Mouse (Mus musculus) MEL-GATA-1-ER (cell line): ENCODE data around the gene Nktr.

ENCODE experiments used
- DNase-seq: peaks from one replicate; pipeline ENCODE4 v3.0.0-alpha.2; 2012; ENCODE audit warnings: low read depth; ENCODE audit errors: extremely low read depth

The Nktr gene

GRCm38 (mm10) chr9:121707801-121708200 is 11.2 kb upstream of the Nktr start:
- DNase-seq, result no peak

- peak; percentile 52 for DNase-seq
These were observed 10.2 kb upstream of the Nktr start for GRCm38 (mm10) chr9:121708506-121709486.

- peak; percentile 98 for DNase-seq
These were observed 8.9 kb upstream of the Nktr start, which contains the start of gene Ss18l2 for GRCm38 (mm10) chr9:121709898-121710583. Gene Ss18l2, plus strand, starts transcription at chr9:121710329.

- DNase-seq, result peak; percentile 29
These were observed 8.4 kb upstream of the Nktr start for GRCm38 (mm10) chr9:121710584-121710975.

- no peak for DNase-seq
These were observed 1.9 kb upstream of the Nktr start for GRCm38 (mm10) chr9:121717048-121717447.

GRCm38 (mm10) chr9:121718070-121718705 is 781 bp upstream of the Nktr start:
- DNase-seq, result no peak

GRCm38 (mm10) chr9:121719347-121720331 is 670 bp downstream of the Nktr start:
- peak; percentile 55 for DNase-seq

GRCm38 (mm10) chr9:121740490-121740889 is 21.5 kb downstream of the Nktr start:
- DNase-seq, result no peak

GRCm38 (mm10) chr9:121741168-121741567 is 22.2 kb downstream of the Nktr start:
- no peak for DNase-seq

- no peak for DNase-seq
These were observed 25.1 kb downstream of the Nktr start for GRCm38 (mm10) chr9:121744051-121744450.

GRCm38 (mm10) chr9:121752774-121753173 is 33.8 kb downstream of the Nktr start:
- no peak for DNase-seq

- DNase-seq, result no peak
These were observed 35.7 kb downstream of the Nktr start for GRCm38 (mm10) chr9:121754624-121755023.

- no peak for DNase-seq
These were observed 37.8 kb downstream of the Nktr start for GRCm38 (mm10) chr9:121756785-121757184.

GRCm38 (mm10) chr9:121757432-121757831 is 38.5 kb downstream of the Nktr start:
- peak; percentile 3 for DNase-seq

- DNase-seq, result no peak
These were observed 39.2 kb downstream of the Nktr start for GRCm38 (mm10) chr9:121757835-121758814.

GRCm38 (mm10) chr9:121759091-121760081 is 40.4 kb downstream of the Nktr start, which contains the start of gene Zfp651:
Gene Zfp651, plus strand, starts transcription at chr9:121759330.
- DNase-seq, result no peak

- DNase-seq, result no peak
These were observed 41.5 kb downstream of the Nktr start for GRCm38 (mm10) chr9:121760271-121761090.
